Mouse (Mus musculus): ENCODE data around the gene Cbx2. TPM values are rescaled to one million over a fixed set of nuclear protein-coding genes. Genes with fewer than 3 reads are reported as not detected.

Gene Cbx2
- polyA plus RNA-seq, 1 experiment from 2014 or later, result 22.1 TPM

- Histone ChIP-seq H3K9ac (ENCODE audit: low read depth, low read length) (no peak overlapping the region), H3K27ac (ENCODE audit: low read depth, low read length) (no peak overlapping the region)
- ATAC-seq (replicated peaks; ENCODE audit: low FRiP score), result no peak
Measured at GRCm38 (mm10) chr11:119051927-119052660, 29.3 kb downstream of the Cbx2 start.

GRCm38 (mm10) chr11:119052661-119053256 is 30.0 kb downstream of the Cbx2 start:
- Histone ChIP-seq H3K9me3 (ENCODE audit: control insufficient read depth, low read length) (no peaks in the 10 kb centered on the region), H3K36me3 (ENCODE audit: control insufficient read depth, insufficient read depth, low read length) (no peaks in the 10 kb centered on the region), H3K4me2 (peak overlapping the region; percentile 63), H3K27ac (ENCODE audit: low read depth, low read length) (no peak overlapping the region), H3K9ac (ENCODE audit: low read depth, low read length) (no peak overlapping the region), H3K27me3 (replicated peaks; ENCODE audit: control insufficient read depth, insufficient read depth, low read length) (peaks cover 100% of the 10 kb centered on the region), H3K4me1 (replicated peaks; ENCODE audit: control insufficient read depth, insufficient read depth, low read length) (peaks cover 10% of the 10 kb centered on the region), H3K4me3 (ENCODE audit: low read depth, low read length) (peak overlapping the region; percentile 13; the same call in 1 of the 2 replicates)
- peak; percentile 38; the same call in 1 of the 2 replicates for ATAC-seq (replicated peaks; ENCODE audit: low FRiP score)
- 6% methylated on average over 13 of the region's 13 CpGs for WGBS
- peak; percentile 52 for DNase-seq (ENCODE audit: low spot score)

More at GRCm38 (mm10) chr11:119051927-119052660, 29.3 kb downstream of the Cbx2 start:
- no peak overlapping the region for H3K4me2 ChIP-seq
- H3K27me3 ChIP-seq (replicated peaks; ENCODE audit: control insufficient read depth, insufficient read depth, low read length), result peaks cover 100% of the 10 kb centered on the region
- peak; percentile 47 for DNase-seq (ENCODE audit: low spot score)
- no peaks in the 10 kb centered on the region for H3K9me3 ChIP-seq (ENCODE audit: control insufficient read depth, low read length)
- H3K4me1 ChIP-seq (replicated peaks; ENCODE audit: control insufficient read depth, insufficient read depth, low read length), result peaks cover 11% of the 10 kb centered on the region
- no peak overlapping the region for H3K4me3 ChIP-seq (ENCODE audit: low read depth, low read length)
- H3K36me3 ChIP-seq (ENCODE audit: control insufficient read depth, insufficient read depth, low read length), result no peaks in the 10 kb centered on the region
- 8% methylated on average over 15 of the region's 15 CpGs for WGBS

- Histone ChIP-seq H3K27me3 (replicated peaks; ENCODE audit: control insufficient read depth, insufficient read depth, low read length) (peaks cover 100% of the 10 kb centered on the region), H3K36me3 (ENCODE audit: control insufficient read depth, insufficient read depth, low read length) (no peaks in the 10 kb centered on the region), H3K4me1 (replicated peaks; ENCODE audit: control insufficient read depth, insufficient read depth, low read length) (peaks cover 10% of the 10 kb centered on the region), H3K27ac (ENCODE audit: low read depth, low read length) (no peak overlapping the region), H3K4me3 (ENCODE audit: low read depth, low read length) (peak overlapping the region; percentile 22; the same call in 1 of the 2 replicates), H3K9me3 (ENCODE audit: control insufficient read depth, low read length) (no peaks in the 10 kb centered on the region), H3K9ac (ENCODE audit: low read depth, low read length) (no peak overlapping the region), H3K4me2 (peak overlapping the region; percentile 63)
- peak; percentile 76 for DNase-seq (ENCODE audit: low spot score)
- WGBS, result under 1% methylated on average over 42 of the region's 42 CpGs
- ATAC-seq (replicated peaks; ENCODE audit: low FRiP score), result peak; percentile 83
Measured at GRCm38 (mm10) chr11:119053257-119053670, 30.5 kb downstream of the Cbx2 start.

GRCm38 (mm10) chr11:119053738-119054350 is 31.1 kb downstream of the Cbx2 start:
- Histone ChIP-seq H3K36me3 (ENCODE audit: control insufficient read depth, insufficient read depth, low read length) (no peaks in the 10 kb centered on the region), H3K4me2 (peak overlapping the region; percentile 63), H3K4me3 (ENCODE audit: low read depth, low read length) (peak overlapping the region; percentile 22; the same call in 1 of the 2 replicates), H3K9ac (ENCODE audit: low read depth, low read length) (no peak overlapping the region), H3K9me3 (ENCODE audit: control insufficient read depth, low read length) (no peaks in the 10 kb centered on the region), H3K27me3 (replicated peaks; ENCODE audit: control insufficient read depth, insufficient read depth, low read length) (peaks cover 100% of the 10 kb centered on the region), H3K27ac (ENCODE audit: low read depth, low read length) (no peak overlapping the region), H3K4me1 (replicated peaks; ENCODE audit: control insufficient read depth, insufficient read depth, low read length) (peaks cover 12% of the 10 kb centered on the region)
- DNase-seq (ENCODE audit: low spot score) (peak; percentile 47), ATAC-seq (replicated peaks; ENCODE audit: low FRiP score) (no peak)
- 4% methylated on average over 34 of the region's 35 CpGs for WGBS

- DNase-seq (ENCODE audit: low spot score) (peak; percentile 56), ATAC-seq (replicated peaks; ENCODE audit: low FRiP score) (no peak)
- Histone ChIP-seq H3K4me2 (peak overlapping the region; percentile 63), H3K36me3 (ENCODE audit: control insufficient read depth, insufficient read depth, low read length) (no peaks in the 10 kb centered on the region), H3K4me3 (ENCODE audit: low read depth, low read length) (no peak overlapping the region), H3K27me3 (replicated peaks; ENCODE audit: control insufficient read depth, insufficient read depth, low read length) (peaks cover 100% of the 10 kb centered on the region), H3K4me1 (replicated peaks; ENCODE audit: control insufficient read depth, insufficient read depth, low read length) (peaks cover 12% of the 10 kb centered on the region), H3K9me3 (ENCODE audit: control insufficient read depth, low read length) (no peaks in the 10 kb centered on the region), H3K9ac (ENCODE audit: low read depth, low read length) (no peak overlapping the region), H3K27ac (ENCODE audit: low read depth, low read length) (no peak overlapping the region)
- 3% methylated on average over 47 of the region's 47 CpGs for WGBS
Measured at GRCm38 (mm10) chr11:119054351-119055345, 31.9 kb downstream of the Cbx2 start.

GRCm38 (mm10) chr11:119055571-119056131 is 32.9 kb downstream of the Cbx2 start:
- H3K4me1 ChIP-seq (replicated peaks; ENCODE audit: control insufficient read depth, insufficient read depth, low read length), result peaks cover 12% of the 10 kb centered on the region
- peak overlapping the region; percentile 82 for H3K4me2 ChIP-seq
- no peak for DNase-seq (ENCODE audit: low spot score)
- peak overlapping the region; percentile 55 for H3K4me3 ChIP-seq (ENCODE audit: low read depth, low read length)
- peaks cover 100% of the 10 kb centered on the region for H3K27me3 ChIP-seq (replicated peaks; ENCODE audit: control insufficient read depth, insufficient read depth, low read length)
- no peak overlapping the region for H3K27ac ChIP-seq (ENCODE audit: low read depth, low read length)
- H3K36me3 ChIP-seq (ENCODE audit: control insufficient read depth, insufficient read depth, low read length), result no peaks in the 10 kb centered on the region
- no peak for ATAC-seq (replicated peaks; ENCODE audit: low FRiP score)
- no peak overlapping the region for H3K9ac ChIP-seq (ENCODE audit: low read depth, low read length)
- 2% methylated on average over 32 of the region's 32 CpGs for WGBS
- H3K9me3 ChIP-seq (ENCODE audit: control insufficient read depth, low read length), result no peaks in the 10 kb centered on the region

GRCm38 (mm10) chr11:119056301-119057211 is 33.8 kb downstream of the Cbx2 start:
- ATAC-seq (replicated peaks; ENCODE audit: low FRiP score) (no peak; the same call in 1 of the 2 replicates), DNase-seq (ENCODE audit: low spot score) (peak; percentile 77)
- under 1% methylated on average over 61 of the region's 65 CpGs for WGBS
- H3K27me3 ChIP-seq (replicated peaks; ENCODE audit: control insufficient read depth, insufficient read depth, low read length), result peaks cover 100% of the 10 kb centered on the region
- peak overlapping the region; percentile 55 for H3K4me3 ChIP-seq (ENCODE audit: low read depth, low read length)
- H3K9me3 ChIP-seq (ENCODE audit: control insufficient read depth, low read length), result no peaks in the 10 kb centered on the region
- no peak overlapping the region for H3K27ac ChIP-seq (ENCODE audit: low read depth, low read length)
- H3K9ac ChIP-seq (ENCODE audit: low read depth, low read length), result peak overlapping the region; percentile 74
- H3K4me2 ChIP-seq, result peak overlapping the region; percentile 82
- H3K36me3 ChIP-seq (ENCODE audit: control insufficient read depth, insufficient read depth, low read length), result no peaks in the 10 kb centered on the region
- peaks cover 12% of the 10 kb centered on the region for H3K4me1 ChIP-seq (replicated peaks; ENCODE audit: control insufficient read depth, insufficient read depth, low read length)

Measured in liver, embryonic 11.5 days (tissue).